Mouse (Mus musculus) mouse trophoblast stem cell (cell line): ENCODE results near the gene Neurog2.

Source experiments
- in situ Hi-C, 2 experiments: fragments of 300-500 bp; cut with MseI, MboI; formaldehyde crosslinking; loops; 2 replicates in 1 of 2; 3 replicates in 1 of 2; pipeline ENCODE4 v1.15.1; 2025

The Neurog2 gene

DNA sequence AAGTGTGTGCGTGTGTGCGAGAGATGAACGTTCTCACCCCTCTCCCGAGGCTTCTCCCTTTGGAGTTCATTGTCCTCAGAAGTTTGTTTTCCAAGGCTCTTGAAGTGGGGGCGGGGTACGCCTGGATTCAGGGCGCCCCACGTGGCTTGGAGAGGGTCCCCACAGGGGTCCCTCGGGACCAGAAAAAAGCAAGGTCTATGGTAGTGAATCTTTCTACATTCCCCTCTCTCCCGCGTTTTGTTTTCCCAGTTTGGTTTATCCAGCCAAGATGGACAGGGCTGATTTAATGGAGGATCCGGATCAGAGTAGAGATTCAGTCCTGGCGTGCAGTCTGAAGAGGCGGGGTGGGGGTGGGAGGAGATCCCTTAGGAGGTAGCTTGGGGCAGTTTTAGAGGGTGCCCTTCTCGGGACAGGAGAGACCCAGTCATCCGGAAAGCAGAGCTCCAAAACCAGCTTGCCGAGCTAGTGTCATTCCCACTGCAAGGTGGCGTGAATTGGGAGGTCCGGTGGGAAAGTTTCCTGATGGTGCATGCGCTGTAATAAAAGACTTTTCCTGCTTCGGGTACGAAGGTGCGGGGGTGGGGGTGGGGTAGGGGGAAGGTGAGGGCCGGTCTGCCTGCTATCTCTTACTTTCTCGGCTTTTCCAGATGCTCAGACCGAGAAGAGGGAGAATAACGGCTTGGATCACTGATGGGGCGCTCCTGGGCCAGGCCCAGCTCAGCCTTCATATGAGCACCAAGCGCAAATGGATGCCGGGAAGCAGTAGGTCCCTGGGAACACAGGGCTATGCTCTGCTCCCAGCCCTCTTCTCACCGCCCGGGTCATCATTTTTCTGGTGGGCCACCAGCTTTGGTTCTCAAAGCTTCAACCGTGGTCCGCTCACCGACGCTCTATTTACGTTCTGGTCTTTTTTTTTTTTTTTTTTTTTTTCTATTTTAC lies 8.1 kb downstream of the Neurog2 start:
- in situ Hi-C loops: loop anchor here (25.0 kb wide), 1 partner anchor 296 kb away; no protein-coding TSS in a partner anchor

DNA sequence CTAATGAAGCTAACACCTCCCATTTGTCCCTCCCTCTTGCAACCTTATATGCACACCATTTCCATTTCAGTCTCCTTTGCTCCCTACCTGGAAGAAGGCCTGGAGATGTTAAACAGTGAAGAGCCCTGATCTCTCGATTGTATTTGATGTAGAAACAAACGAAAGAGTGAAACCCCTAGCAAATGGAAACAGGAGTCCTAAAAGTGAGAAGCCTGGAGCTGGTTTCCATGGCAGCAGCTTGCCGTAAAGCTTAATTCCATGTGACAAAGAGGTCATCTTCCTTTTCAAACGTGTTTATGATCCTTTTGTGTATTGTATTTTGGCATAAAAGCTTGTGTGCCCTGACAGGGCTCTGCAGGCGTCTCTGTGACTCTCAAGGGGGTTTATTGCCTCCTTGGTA lies 9.3 kb downstream of the Neurog2 start:
- in situ Hi-C loops: loop anchor here (25.0 kb wide), 1 partner anchor 295 kb away; no protein-coding TSS in a partner anchor

DNA sequence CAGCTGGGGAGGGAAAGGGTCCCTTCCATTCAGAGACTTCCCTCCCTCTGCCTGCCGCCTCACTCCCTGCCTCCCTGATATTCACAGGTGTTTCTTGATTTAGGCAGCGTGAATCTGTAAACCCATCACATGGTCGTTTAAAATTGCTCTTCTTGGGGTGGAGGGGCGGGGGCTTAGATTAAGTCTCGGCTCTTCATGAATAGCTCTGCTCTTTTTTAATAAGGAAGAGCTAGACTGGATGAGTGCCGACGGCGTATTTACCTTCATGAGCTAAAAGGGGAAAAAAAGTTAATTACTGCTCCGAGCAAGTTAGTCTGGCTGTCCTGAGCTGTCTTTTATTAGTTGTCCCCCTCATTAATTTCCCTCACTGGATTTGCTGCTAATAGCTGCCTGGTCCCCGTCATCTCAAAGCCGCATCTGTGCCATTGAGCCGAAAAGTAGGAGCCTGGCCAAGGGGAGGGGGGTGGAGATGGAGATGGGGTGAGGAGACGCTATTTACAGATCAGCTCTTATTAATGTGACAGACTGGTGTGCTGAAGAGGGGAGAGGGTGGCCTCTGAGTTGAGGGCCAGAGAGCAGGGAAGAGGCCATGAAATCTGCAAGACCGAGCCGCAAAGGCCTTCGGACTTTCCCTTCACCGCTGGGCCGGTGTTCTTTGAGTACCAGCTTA lies 13.4 kb downstream of the Neurog2 start:
- in situ Hi-C loops: loop anchor here (25.0 kb wide), 1 partner anchor 291 kb away; no protein-coding TSS in a partner anchor

DNA sequence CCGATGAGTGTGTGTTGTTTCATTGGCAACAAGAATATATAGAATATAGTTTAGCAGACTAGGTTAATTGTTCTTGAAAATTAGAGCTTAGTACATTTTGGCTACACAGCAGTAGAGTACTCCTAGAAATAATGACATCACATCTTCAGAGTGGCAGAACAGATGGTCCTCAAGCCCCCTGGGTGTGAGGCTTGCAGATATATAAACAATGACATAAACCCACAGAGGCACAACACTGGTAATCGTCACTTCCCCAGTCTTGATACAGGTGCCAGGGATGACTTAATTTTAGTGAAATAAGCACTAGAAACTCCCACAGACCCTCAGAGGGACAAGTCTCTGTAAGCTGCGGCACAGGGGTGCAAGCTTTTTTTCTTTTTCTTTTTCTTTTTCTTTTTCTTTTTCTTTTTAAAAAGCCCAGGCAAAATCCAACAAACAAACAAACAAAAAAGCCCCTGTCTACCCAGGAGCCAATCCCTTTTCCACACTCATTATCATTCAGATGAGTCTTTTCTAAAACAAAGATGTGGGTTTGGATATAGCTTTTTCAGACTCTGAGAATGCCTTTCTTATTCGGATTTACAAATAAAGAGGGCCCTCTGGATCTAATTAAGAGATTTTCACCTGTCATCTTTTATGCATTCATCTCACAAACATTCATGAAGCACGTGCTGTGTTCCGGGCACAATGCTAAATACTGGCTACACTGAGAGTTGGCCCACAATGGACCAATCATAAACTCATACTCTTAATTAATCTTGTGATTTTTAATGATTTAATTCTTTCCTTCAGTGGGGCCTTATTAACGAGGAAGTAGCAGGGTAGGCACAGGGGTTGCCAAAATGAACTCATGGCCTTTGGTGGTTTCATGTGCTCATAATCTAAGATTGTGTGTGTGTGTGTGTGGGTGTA lies 19.1 kb downstream of the Neurog2 start:
- in situ Hi-C loops: no loop called here

DNA sequence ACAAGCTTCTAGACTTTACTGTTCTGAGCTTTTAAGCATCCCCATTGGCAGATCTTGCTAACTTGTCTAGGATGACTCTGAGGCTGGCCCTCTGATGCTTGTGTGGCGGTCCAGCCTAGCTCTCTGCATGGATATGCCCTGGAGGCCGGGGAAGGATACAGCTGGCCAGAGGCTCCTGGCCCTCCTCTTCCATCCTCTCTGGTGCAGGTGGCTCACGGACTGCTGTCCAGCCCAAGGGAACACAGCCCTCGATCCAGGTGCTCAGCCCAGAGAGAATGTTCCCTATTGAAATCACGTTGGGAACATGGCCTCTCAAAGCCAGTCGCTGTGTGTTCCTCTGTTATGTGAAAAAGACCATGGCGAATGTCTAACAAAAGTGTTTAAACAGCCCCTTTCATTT lies 27.8 kb downstream of the Neurog2 start:
- in situ Hi-C loops: no loop called here

DNA sequence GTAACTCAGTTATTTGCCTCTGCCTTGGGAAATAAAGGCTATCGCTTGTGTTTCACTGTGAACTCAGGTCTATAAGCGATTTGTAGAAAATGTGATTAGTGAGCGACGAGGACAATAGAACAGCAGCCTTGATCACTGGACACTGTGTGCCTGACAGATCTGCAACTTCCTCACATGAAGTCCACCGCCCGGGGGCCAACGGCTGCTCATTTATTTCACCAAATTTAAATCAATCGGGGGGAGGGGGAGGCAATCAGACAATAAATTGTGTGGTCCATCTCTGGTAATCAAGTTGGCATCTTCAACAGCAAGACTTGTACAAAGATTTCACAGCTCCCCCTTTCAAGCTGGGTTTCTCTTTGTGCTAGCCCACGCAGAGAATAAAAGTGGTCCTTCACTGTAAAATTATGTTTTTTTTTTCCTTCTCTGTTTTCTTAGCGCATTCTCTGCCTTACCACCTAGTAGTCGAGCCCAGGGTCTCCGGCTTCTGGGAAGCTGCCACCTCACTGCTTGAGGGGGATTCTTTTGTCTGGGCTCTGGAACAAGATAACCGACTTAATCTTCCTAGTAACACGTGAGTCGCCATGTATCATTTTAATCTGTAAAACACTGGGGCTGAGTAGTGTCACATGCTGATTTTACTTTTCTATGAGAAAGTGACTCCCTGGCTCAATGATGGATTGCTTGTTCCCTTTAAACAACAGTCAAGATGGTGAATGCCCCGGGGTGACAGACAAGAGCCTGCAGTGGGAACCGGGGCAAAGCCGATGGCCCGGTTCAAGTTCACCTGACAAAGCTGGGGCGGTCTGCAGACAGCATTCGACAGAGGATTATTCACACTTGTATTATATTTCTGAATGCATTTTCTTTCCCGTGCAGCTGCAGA lies 29.0 kb downstream of the Neurog2 start:
- in situ Hi-C loops: no loop called here

- in situ Hi-C loops: no loop called here
Observed at GRCm38 (mm10) chr3:127679703-127680102, 46.8 kb downstream of the Neurog2 start.
